Comparison of ENCODE assay signal across 8 mouse cellular contexts in the genomic region with DNA sequence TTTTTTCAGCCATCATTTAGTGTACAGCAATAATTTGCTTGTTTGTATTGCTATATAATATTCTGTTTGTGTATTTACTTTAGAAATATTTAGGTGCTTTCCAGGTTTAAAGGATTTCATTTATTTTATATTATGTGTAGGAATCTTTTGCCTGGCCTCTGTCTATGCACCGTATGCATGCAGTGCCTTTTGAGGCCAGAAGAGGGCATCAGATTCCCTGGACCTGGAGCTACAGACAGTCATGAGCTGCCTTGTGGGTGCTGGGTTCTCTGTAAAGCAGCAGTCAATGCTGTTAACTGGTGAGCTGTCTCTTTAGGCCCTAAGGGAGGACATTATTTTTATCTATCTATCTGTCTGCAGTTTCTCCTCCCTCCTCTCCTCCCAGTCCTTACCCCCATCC. TPM values are rescaled to one million over a fixed set of nuclear protein-coding genes. Genes with fewer than 3 reads are reported as not detected.
DNase-seq lines count a peak whose midpoint lies in the region; ATAC-seq lines count a peak whose summit lies in the region.

No protein-coding gene starts in this region.

- DNase-seq in gastrocnemius, postnatal 14 days: peak; percentile 15
- no peak for DNase-seq in gastrocnemius, postnatal 25 days
- peak; percentile 22 for DNase-seq in ovary, postnatal 36 days (ENCODE audit: low spot score)
- DNase-seq in ovary, postnatal 10 days (ENCODE audit: low spot score): no peak
- peak; percentile 21 for DNase-seq in cerebellum, adult 8-10 months
- peak; percentile 35 for DNase-seq in hindlimb bud, embryonic 11.5 days (ENCODE audit: extremely low spot score, low read depth, low spot score)
- peak; percentile 75 for DNase-seq in thymus, postnatal 4 days

- ATAC-seq in monocyte, adult 5-6 weeks (replicated peaks; ENCODE audit: insufficient number of reproducible peaks, low FRiP score, low TSS enrichment, poor library complexity, severe bottlenecking): 0 out of 2 replicates have a peak, but pooled peaks have one; percentile 34

- intact Hi-C loops in gastrocnemius, postnatal 14 days (cut with DNase I; ENCODE audit: low total_unique reads): no loop called here

RNA-seq across cellular contexts. Expression of gene Dyx1c1, which starts 3.0 kb away (rescaled TPM):
- total RNA-seq in gastrocnemius, postnatal 14 days (2021): under 1 TPM; 0.43 to 0.60 TPM
- total RNA-seq in gastrocnemius, postnatal 25 days (2021): under 1 TPM; 0.49 to 0.78 TPM
- total RNA-seq in monocyte, adult 5-6 weeks (2017): 0.29 to 3.4 TPM in 2 of 3 replicates, not detected in the other

RNA-seq across cellular contexts. Expression of gene Gm44503, which starts 3.1 kb away (rescaled TPM):
- not detected for total RNA-seq in gastrocnemius, postnatal 14 days (2021)
- not detected for total RNA-seq in gastrocnemius, postnatal 25 days (2021)
- 1.0 TPM in 1 of 3 replicates, not detected in the others for total RNA-seq in monocyte, adult 5-6 weeks (2017)

RNA-seq across cellular contexts. Expression of gene Ccpg1os, which starts 29.6 kb away (rescaled TPM):
- total RNA-seq in gastrocnemius, postnatal 14 days (2021): 1 to 10 TPM; 5.9 to 6.7 TPM
- total RNA-seq in gastrocnemius, postnatal 25 days (2021): 1 to 10 TPM; 7.0 to 9.4 TPM
- 5.9 to 7.1 TPM in 2 of 3 replicates, not detected in the other for total RNA-seq in monocyte, adult 5-6 weeks (2017)

RNA-seq across cellular contexts. Expression of gene Ccpg1, which starts 29.7 kb away (rescaled TPM):
- total RNA-seq in gastrocnemius, postnatal 14 days (2021): 10 to 100 TPM; 32.3 to 36.7 TPM
- total RNA-seq in gastrocnemius, postnatal 25 days (2021): 10 to 100 TPM; 53.9 to 59.0 TPM
- 171 to 267 TPM (median 201 TPM) in 3 replicates for total RNA-seq in monocyte, adult 5-6 weeks (2017)

RNA-seq across cellular contexts. Expression of gene Pygo1, which starts 30.1 kb away (rescaled TPM):
- total RNA-seq in gastrocnemius, postnatal 14 days (2021): 1 to 10 TPM; 4.0 to 6.2 TPM
- 1 to 10 TPM; 6.9 to 8.3 TPM for total RNA-seq in gastrocnemius, postnatal 25 days (2021)
- total RNA-seq in monocyte, adult 5-6 weeks (2017): 0.10 TPM in 1 of 3 replicates, not detected in the others

Comparison
In these comparisons a context has a peak if more than half of its experiments do, and no peak if none do; other contexts are left out.
1. DNase-seq: peak in gastrocnemius, postnatal 14 days (single experiment), ovary, postnatal 36 days (single experiment), cerebellum, adult 8-10 months (single experiment), hindlimb bud, embryonic 11.5 days (single experiment) and thymus, postnatal 4 days (single experiment); none in gastrocnemius, postnatal 25 days (single experiment) and ovary, postnatal 10 days (single experiment).